Mouse (Mus musculus): ENCODE data around the gene Vmn2r7. TPM values are rescaled to one million over a fixed set of nuclear protein-coding genes. Genes with fewer than 3 reads are reported as not detected.
A peak's percentile ranks its signal among the peaks of the same experiment; 100 is the strongest.
"Not testable (repeated sequence)": the region's sequence is repeated elsewhere in the genome, so short reads cannot be mapped to it uniquely, and the experiment has no call there.

Vmn2r7 gene
- polyA plus RNA-seq, 1 experiment from 2014 or later = not detected

GRCm38 (mm10) chr3:64782901-64783300 lies 61.7 kb downstream of the Vmn2r7 start:
- Histone ChIP-seq H3K9ac (ENCODE audit: low read depth, low read length) (no peak overlapping the region), H3K4me2 (ENCODE audit: low read length) (no peak overlapping the region), H3K9me3 (ENCODE audit: control insufficient read depth, low read length) (no peaks in the 10 kb centered on the region), H3K4me1 (ENCODE audit: control insufficient read depth, insufficient read depth, low read depth, low read length) (no peaks in the 10 kb centered on the region), H3K27me3 (replicated peaks; ENCODE audit: control insufficient read depth, insufficient read depth, low read length) (no peaks in the 10 kb centered on the region), H3K27ac (ENCODE audit: low read depth, low read length) (no peak overlapping the region), H3K4me3 (ENCODE audit: low read length) (no peak overlapping the region), H3K36me3 (ENCODE audit: control insufficient read depth, insufficient read depth, low read length) (no peaks in the 10 kb centered on the region)
- ATAC-seq = no peak
- WGBS = 97% methylated on average over 1 of the region's 1 CpGs

GRCm38 (mm10) chr3:64772132-64772531 lies 72.4 kb downstream of the Vmn2r7 start:
- ATAC-seq = peak; percentile 58; the same call in 1 of the 2 replicates
- Histone ChIP-seq H3K4me1 (ENCODE audit: control insufficient read depth, insufficient read depth, low read depth, low read length) (no peaks in the 10 kb centered on the region), H3K36me3 (ENCODE audit: control insufficient read depth, insufficient read depth, low read length) (no peaks in the 10 kb centered on the region), H3K9me3 (ENCODE audit: control insufficient read depth, low read length) (no peaks in the 10 kb centered on the region), H3K27ac (ENCODE audit: low read depth, low read length) (no peak overlapping the region), H3K9ac (ENCODE audit: low read depth, low read length) (no peak overlapping the region), H3K27me3 (replicated peaks; ENCODE audit: control insufficient read depth, insufficient read depth, low read length) (no peaks in the 10 kb centered on the region), H3K4me2 (ENCODE audit: low read length) (no peak overlapping the region), H3K4me3 (ENCODE audit: low read length) (no peak overlapping the region)
- WGBS = 48% methylated on average over 1 of the region's 1 CpGs

- ATAC-seq = no peak
- Histone ChIP-seq H3K9me3 (ENCODE audit: control insufficient read depth, low read length) (peaks cover 3% of the 10 kb centered on the region), H3K4me2 (ENCODE audit: low read length) (no peak overlapping the region), H3K9ac (ENCODE audit: low read depth, low read length) (no peak overlapping the region), H3K4me1 (ENCODE audit: control insufficient read depth, insufficient read depth, low read depth, low read length) (no peaks in the 10 kb centered on the region), H3K27ac (ENCODE audit: low read depth, low read length) (no peak overlapping the region), H3K36me3 (ENCODE audit: control insufficient read depth, insufficient read depth, low read length) (no peaks in the 10 kb centered on the region), H3K4me3 (ENCODE audit: low read length) (no peak overlapping the region), H3K27me3 (replicated peaks; ENCODE audit: control insufficient read depth, insufficient read depth, low read length) (no peaks in the 10 kb centered on the region)
- 79% methylated on average over 2 of the region's 2 CpGs for WGBS
These were observed 88.4 kb downstream of the Vmn2r7 start for GRCm38 (mm10) chr3:64756145-64756544.

- H3K27me3 ChIP-seq (replicated peaks; ENCODE audit: control insufficient read depth, insufficient read depth, low read length) = not testable (repeated sequence)
These were observed 117.2 kb downstream of the Vmn2r7 start for GRCm38 (mm10) chr3:64727187-64727970.

GRCm38 (mm10) chr3:64725736-64726135 lies 118.8 kb downstream of the Vmn2r7 start:
- H3K27me3 ChIP-seq (replicated peaks; ENCODE audit: control insufficient read depth, insufficient read depth, low read length); H3K27ac ChIP-seq (ENCODE audit: low read depth, low read length); H3K4me2 ChIP-seq (ENCODE audit: low read length); H3K4me3 ChIP-seq (ENCODE audit: low read length); H3K36me3 ChIP-seq (ENCODE audit: control insufficient read depth, insufficient read depth, low read length); H3K4me1 ChIP-seq (ENCODE audit: control insufficient read depth, insufficient read depth, low read depth, low read length); H3K9ac ChIP-seq (ENCODE audit: low read depth, low read length); H3K9me3 ChIP-seq (ENCODE audit: control insufficient read depth, low read length); ATAC-seq: not testable (repeated sequence)
- 91% methylated on average over 1 of the region's 1 CpGs for WGBS

More at GRCm38 (mm10) chr3:64727187-64727970, 117.2 kb downstream of the Vmn2r7 start:
- H3K4me1 ChIP-seq (ENCODE audit: control insufficient read depth, insufficient read depth, low read depth, low read length); H3K27ac ChIP-seq (ENCODE audit: low read depth, low read length); H3K36me3 ChIP-seq (ENCODE audit: control insufficient read depth, insufficient read depth, low read length); H3K4me3 ChIP-seq (ENCODE audit: low read length); H3K4me2 ChIP-seq (ENCODE audit: low read length); H3K9me3 ChIP-seq (ENCODE audit: control insufficient read depth, low read length); ATAC-seq; H3K9ac ChIP-seq (ENCODE audit: low read depth, low read length): not testable (repeated sequence)
- 54% methylated on average over 3 of the region's 3 CpGs for WGBS

GRCm38 (mm10) chr3:64676069-64676468 lies 168.5 kb downstream of the Vmn2r7 start:
- not testable (repeated sequence) for H3K4me3 ChIP-seq (ENCODE audit: low read length); H3K27me3 ChIP-seq (replicated peaks; ENCODE audit: control insufficient read depth, insufficient read depth, low read length); H3K4me1 ChIP-seq (ENCODE audit: control insufficient read depth, insufficient read depth, low read depth, low read length); H3K9ac ChIP-seq (ENCODE audit: low read depth, low read length); H3K27ac ChIP-seq (ENCODE audit: low read depth, low read length); H3K4me2 ChIP-seq (ENCODE audit: low read length); H3K36me3 ChIP-seq (ENCODE audit: control insufficient read depth, insufficient read depth, low read length); ATAC-seq; H3K9me3 ChIP-seq (ENCODE audit: control insufficient read depth, low read length)
- 89% methylated on average over 1 of the region's 1 CpGs for WGBS

Data from hindbrain, embryonic 16.5 days (tissue).